Mouse (Mus musculus): ENCODE data around the gene Phf21a.
"Not testable (repeated sequence)": the region's sequence is repeated elsewhere in the genome, so short reads cannot be mapped to it uniquely, and the experiment has no call there.

The Phf21a gene

GRCm38 (mm10) chr2:92386821-92387570 lies 294.1 kb downstream of the Phf21a start:
- no peak for DNase-seq

- DNase-seq: no peak
Measured at GRCm38 (mm10) chr2:92387646-92388045, 294.7 kb downstream of the Phf21a start.

- no peak for DNase-seq
Measured at GRCm38 (mm10) chr2:92388081-92388517, 295.2 kb downstream of the Phf21a start.

GRCm38 (mm10) chr2:92388891-92389641 lies 296.1 kb downstream of the Phf21a start:
- peak; percentile 92 to 96 for DNase-seq

GRCm38 (mm10) chr2:92389645-92390044 lies 296.7 kb downstream of the Phf21a start:
- DNase-seq: no peak

GRCm38 (mm10) chr2:92390206-92390930 lies 297.5 kb downstream of the Phf21a start:
- no peak for DNase-seq

GRCm38 (mm10) chr2:92391116-92391515 lies 298.2 kb downstream of the Phf21a start:
- no peak for DNase-seq

- peak; percentile 24 to 29 for DNase-seq
Measured at GRCm38 (mm10) chr2:92391703-92392317, 298.9 kb downstream of the Phf21a start.

GRCm38 (mm10) chr2:92392318-92393264 lies 299.7 kb downstream of the Phf21a start:
- peak; percentile 75 to 82 for DNase-seq

GRCm38 (mm10) chr2:92395535-92395934 lies 302.6 kb downstream of the Phf21a start:
- no peak for DNase-seq

- DNase-seq: no peak
Measured at GRCm38 (mm10) chr2:92397436-92397835, 304.5 kb downstream of the Phf21a start.

GRCm38 (mm10) chr2:92399877-92400276 lies 307.0 kb downstream of the Phf21a start:
- DNase-seq: not testable (repeated sequence)

- DNase-seq: no peak
Measured at GRCm38 (mm10) chr2:92400682-92401081, 307.8 kb downstream of the Phf21a start.

- peak; percentile 58 to 67 for DNase-seq
Measured at GRCm38 (mm10) chr2:92401091-92401561, 308.2 kb downstream of the Phf21a start, which contains the start of gene Mapk8ip1. Mapk8ip1 (minus strand) TSS chr2:92401263.

GRCm38 (mm10) chr2:92402591-92403326 lies 309.8 kb downstream of the Phf21a start:
- DNase-seq: no peak

- no peak for DNase-seq
Measured at GRCm38 (mm10) chr2:92403776-92404319, 310.9 kb downstream of the Phf21a start.

GRCm38 (mm10) chr2:92404737-92405136 lies 311.8 kb downstream of the Phf21a start:
- DNase-seq: no peak

GRCm38 (mm10) chr2:92405687-92406086 lies 312.8 kb downstream of the Phf21a start:
- DNase-seq: no peak

GRCm38 (mm10) chr2:92408309-92409045 lies 315.6 kb downstream of the Phf21a start:
- DNase-seq: no peak

- no peak for DNase-seq
Measured at GRCm38 (mm10) chr2:92411705-92412104, 318.8 kb downstream of the Phf21a start.

Measured in kidney, postnatal 4 days (tissue).